Mouse (Mus musculus) regulatory T cell (primary cell): ENCODE measurements around the gene Atp5g1.

Experiments
- in situ Hi-C: fragments of 300-600 bp; cut with MboI, MseI; formaldehyde crosslinking; loops from one replicate; pipeline ENCODE4 v1.15.1; 2025; ENCODE audit warnings: high pct_unique_total_duplicates

Gene Atp5g1

DNA sequence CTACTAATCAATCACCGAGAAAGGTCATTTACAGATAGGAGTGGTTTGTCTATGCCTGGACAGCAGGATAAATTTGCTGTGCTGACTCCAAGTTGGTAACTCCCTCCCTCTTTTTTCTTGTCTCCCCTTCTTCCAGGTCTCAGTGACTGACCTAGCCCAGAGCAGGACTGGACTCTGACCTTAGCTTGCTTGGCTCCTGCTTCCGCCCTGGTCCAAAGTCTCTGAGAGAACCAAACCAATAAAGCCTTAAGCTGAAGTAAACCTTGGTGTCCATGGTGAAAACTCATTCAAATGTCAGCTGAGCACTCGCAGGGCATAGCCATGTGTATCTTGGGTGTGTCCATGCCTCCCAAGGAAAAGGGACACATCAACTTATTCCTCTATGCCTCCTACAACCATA lies 44.9 kb downstream of the Atp5g1 start:
- in situ Hi-C loops = no loop called here

DNA sequence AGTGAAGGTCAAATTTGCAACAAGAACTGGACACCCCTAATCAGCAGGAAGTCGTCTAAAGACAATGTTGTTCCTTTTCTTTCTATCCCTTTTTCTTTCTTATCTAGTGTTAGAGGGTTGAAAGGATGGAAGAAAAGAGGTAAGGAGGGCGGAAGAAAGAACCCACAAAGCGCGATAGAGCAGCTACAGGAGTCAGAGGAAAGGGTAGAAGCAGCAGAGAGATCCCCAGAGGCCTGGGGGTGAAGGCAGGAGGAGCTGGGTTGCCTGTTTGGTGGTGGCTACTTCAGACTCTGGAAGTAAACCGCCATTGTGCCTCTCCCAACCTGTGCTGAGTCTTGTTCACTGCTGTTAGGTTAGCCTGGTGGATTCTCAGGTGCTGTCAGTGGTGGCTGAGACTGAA lies 47.3 kb downstream of the Atp5g1 start:
- in situ Hi-C loops = no loop called here

DNA sequence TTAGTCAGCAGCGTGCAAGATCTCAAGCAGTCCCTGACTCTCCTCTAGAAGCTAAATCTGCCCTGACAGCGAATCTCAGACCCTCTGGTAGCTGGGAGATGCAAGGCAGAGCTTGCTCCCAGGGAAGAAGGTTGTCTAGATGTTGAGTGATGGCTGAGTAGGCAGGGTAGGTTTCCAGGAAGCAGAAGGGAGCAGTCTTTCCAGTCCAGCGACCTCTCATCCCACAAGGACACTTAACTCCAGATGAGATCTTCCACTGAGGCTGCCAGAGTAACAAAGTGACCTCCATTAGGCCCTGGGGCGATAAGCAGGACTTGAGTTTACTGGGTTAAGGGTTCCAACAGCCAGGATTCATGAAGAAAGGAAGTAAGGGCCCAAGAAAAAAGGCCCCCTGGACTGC lies 54.8 kb downstream of the Atp5g1 start:
- in situ Hi-C loops = no loop called here
